Mouse (Mus musculus) small intestine, adult 2 months (tissue): ENCODE measurements around the gene Rptor.

Source experiments
- CTCF ChIP-seq: fragments of 200-500 bp; IDR thresholded peaks from 2 replicates; pipeline ENCODE4 v1.5.1; 2012; ENCODE audit warnings: low read depth, mild to moderate bottlenecking, control low read depth, inconsistent platforms, low read length, moderate library complexity, mixed read lengths; ENCODE audit not compliant: insufficient replicate concordance, insufficient read length; ENCODE audit errors: extremely low read depth
- POLR2A ChIP-seq: fragments of 200-500 bp; IDR thresholded peaks from 2 replicates; pipeline ENCODE4 v1.6.1; 2012; ENCODE audit warnings: low read depth, mild to moderate bottlenecking, control low read depth, inconsistent platforms, low read length, moderate library complexity

DNA sequence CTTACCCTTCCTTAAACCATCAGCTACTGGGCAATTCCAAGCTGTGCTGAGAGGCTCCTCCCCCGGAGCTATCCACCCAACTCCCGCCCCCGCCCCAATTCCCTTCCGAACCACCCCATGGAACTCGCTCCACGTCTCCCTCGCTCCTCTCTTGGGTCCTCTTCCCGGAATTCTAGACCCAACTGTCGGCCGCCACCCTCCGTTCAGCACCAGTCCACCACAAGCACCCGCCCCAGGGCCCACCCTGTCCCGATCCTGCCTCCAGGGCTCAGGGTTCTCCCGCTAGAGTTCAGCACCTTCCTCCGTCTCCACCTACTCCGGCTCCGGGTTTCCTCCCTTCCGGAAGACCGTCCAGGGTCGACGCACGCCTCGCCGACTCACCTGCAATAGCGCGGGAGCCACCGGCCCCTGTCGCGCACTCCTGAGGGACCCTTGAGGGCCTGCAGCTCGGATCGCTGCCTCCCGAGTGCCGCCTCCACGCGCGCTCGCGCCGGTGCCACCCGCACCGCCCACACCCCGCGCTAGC, 339.6 kb downstream of the Rptor start:
- no peak for TF ChIP-seq CTCF
- TF ChIP-seq POLR2A = no peak
